Mouse (Mus musculus): Measurements from ENCODE around the gene Serpinb9.
A peak's percentile ranks its signal among the peaks of the same experiment; 100 is the strongest.
"Not testable (repeated sequence)": the region's sequence is repeated elsewhere in the genome, so short reads cannot be mapped to it uniquely, and the experiment has no call there.

Gene Serpinb9

GRCm38 (mm10) chr13:33003523-33004413 lies 718 bp downstream of the Serpinb9 start:
- no peak for DNase-seq (ENCODE audit: low spot score)

GRCm38 (mm10) chr13:33004414-33005105 lies 1.5 kb downstream of the Serpinb9 start:
- DNase-seq (ENCODE audit: low spot score): peak; percentile 80

- DNase-seq (ENCODE audit: low spot score): no peak
Measured at GRCm38 (mm10) chr13:33005501-33006075, 2.5 kb downstream of the Serpinb9 start.

GRCm38 (mm10) chr13:33006555-33006954 lies 3.5 kb downstream of the Serpinb9 start:
- no peak for DNase-seq (ENCODE audit: low spot score)

GRCm38 (mm10) chr13:33012395-33012794 lies 9.3 kb downstream of the Serpinb9 start:
- DNase-seq (ENCODE audit: low spot score): no peak

- DNase-seq (ENCODE audit: low spot score): no peak
Measured at GRCm38 (mm10) chr13:33013271-33013670, 10.2 kb downstream of the Serpinb9 start.

- no peak for DNase-seq (ENCODE audit: low spot score)
Measured at GRCm38 (mm10) chr13:33022371-33022770, 19.3 kb downstream of the Serpinb9 start.

GRCm38 (mm10) chr13:33026427-33027057 lies 23.5 kb downstream of the Serpinb9 start:
- no peak for DNase-seq (ENCODE audit: low spot score)

- no peak for DNase-seq (ENCODE audit: low spot score)
Measured at GRCm38 (mm10) chr13:33027244-33027643, 24.2 kb downstream of the Serpinb9 start, which contains the start of gene Serpinb9b. Serpinb9b (plus strand) TSS chr13:33027416.

GRCm38 (mm10) chr13:33028146-33028545 lies 25.1 kb downstream of the Serpinb9 start:
- no peak for DNase-seq (ENCODE audit: low spot score)

GRCm38 (mm10) chr13:33028550-33028949 lies 25.5 kb downstream of the Serpinb9 start:
- DNase-seq (ENCODE audit: low spot score): no peak

GRCm38 (mm10) chr13:33029478-33029877 lies 26.4 kb downstream of the Serpinb9 start:
- not testable (repeated sequence) for DNase-seq (ENCODE audit: low spot score)

GRCm38 (mm10) chr13:33030281-33030680 lies 27.2 kb downstream of the Serpinb9 start:
- DNase-seq (ENCODE audit: low spot score): no peak

- no peak for DNase-seq (ENCODE audit: low spot score)
Measured at GRCm38 (mm10) chr13:33035506-33035905, 32.5 kb downstream of the Serpinb9 start.

- DNase-seq (ENCODE audit: low spot score): no peak
Measured at GRCm38 (mm10) chr13:33043542-33043941, 40.5 kb downstream of the Serpinb9 start.

- no peak for DNase-seq (ENCODE audit: low spot score)
Measured at GRCm38 (mm10) chr13:33047234-33047633, 44.2 kb downstream of the Serpinb9 start.

GRCm38 (mm10) chr13:33048187-33048586 lies 45.1 kb downstream of the Serpinb9 start:
- DNase-seq (ENCODE audit: low spot score): no peak

GRCm38 (mm10) chr13:33051697-33052096 lies 48.6 kb downstream of the Serpinb9 start:
- no peak for DNase-seq (ENCODE audit: low spot score)

GRCm38 (mm10) chr13:33063048-33063447 lies 60.0 kb downstream of the Serpinb9 start:
- no peak for DNase-seq (ENCODE audit: low spot score)

Data from ovary, postnatal 14 days (tissue).